Comparison of ENCODE assay signal across 8 mouse cellular contexts in the genomic region with DNA sequence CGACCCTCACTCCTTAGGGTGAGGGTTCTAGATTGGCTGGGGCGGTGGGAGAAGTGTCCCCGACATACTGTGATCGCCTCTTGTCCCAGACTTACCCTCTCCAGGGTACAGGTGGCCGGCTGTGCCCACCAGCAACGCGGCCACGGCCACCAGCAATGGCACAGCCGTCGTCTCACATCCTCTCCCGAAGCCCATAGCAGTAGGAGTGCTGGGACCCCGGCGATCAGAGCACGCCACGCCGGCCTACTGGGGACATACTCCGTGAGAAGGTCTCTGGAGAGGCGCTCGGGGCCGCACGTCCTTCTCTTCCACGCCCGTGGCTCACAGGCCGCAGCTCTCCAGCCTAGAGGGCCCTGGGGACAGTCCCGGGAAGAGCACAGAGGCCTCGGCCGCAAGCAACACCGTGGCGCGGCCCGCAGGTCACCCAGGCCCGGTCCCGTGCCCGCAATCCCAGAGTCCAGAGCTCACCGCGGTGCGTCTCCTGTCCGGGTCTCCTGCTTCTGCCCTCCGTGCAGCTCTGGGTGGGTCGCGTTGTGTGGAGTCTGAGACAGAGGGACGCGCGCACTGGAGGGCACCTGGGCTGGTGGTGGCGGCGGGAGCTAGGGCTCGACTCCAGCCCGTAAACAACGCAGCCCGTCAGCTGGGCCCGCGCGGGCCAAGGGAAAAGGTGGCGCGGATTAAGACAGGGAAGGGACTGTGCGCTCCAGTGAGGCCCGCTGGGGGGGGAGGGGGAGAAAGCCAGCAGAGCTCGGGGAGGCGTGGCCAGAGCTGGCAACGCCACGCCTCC. TPM values are rescaled to one million over a fixed set of nuclear protein-coding genes. Genes with fewer than 3 reads are reported as not detected.
DNase-seq lines count a peak whose midpoint lies in the region; ATAC-seq and TF ChIP-seq lines count a peak whose summit lies in the region.

TSS of gene Insr (minus strand) at position 684 of the 787 bp plus-strand sequence.

- no peaks in the 10 kb centered on the region; the same call in 1 of the 2 replicates for H3K36me3 ChIP-seq in forebrain, postnatal 0 days (ENCODE audit: insufficient read depth)
- no peaks in the 10 kb centered on the region for H3K36me3 ChIP-seq in neural tube, embryonic 14.5 days (ENCODE audit: control insufficient read depth, insufficient read depth, low read length)
- H3K36me3 ChIP-seq in testis, adult 2 months (ENCODE audit: control insufficient read depth, insufficient read depth, low read length) = no peaks in the 10 kb centered on the region

- peak within 1 kb of the TSS; percentile 65 for H3K4me3 ChIP-seq in cerebellum, adult 2 months (replicated peaks; ENCODE audit: insufficient read depth, low read depth, low read length)
- H3K4me3 ChIP-seq in forebrain, postnatal 0 days (ENCODE audit: low read depth, low read length) = peak within 1 kb of the TSS; percentile 95
- H3K4me3 ChIP-seq in neural tube, embryonic 14.5 days (ENCODE audit: low read depth, low read length) = peak within 1 kb of the TSS; percentile 96
- H3K4me3 ChIP-seq in testis, adult 2 months (ENCODE audit: control insufficient read depth, low read depth, low read length) = peak within 1 kb of the TSS; percentile 88

- TF ChIP-seq POLR2A in cerebellum, adult 2 months (IDR thresholded peaks at IDR 0.05; ENCODE audit: borderline replicate concordance, insufficient read depth, low read length) = peak; percentile 78
- peak; percentile 49; the same call in 1 of the 2 replicates for TF ChIP-seq POLR2A in testis, adult 2 months (IDR thresholded peaks at IDR 0.05; ENCODE audit: control insufficient read depth, low read depth, low read length)

- peak within 1 kb of the TSS; percentile 45 for H3K27ac ChIP-seq in cerebellum, adult 2 months (ENCODE audit: insufficient read depth, low read length)
- peak within 1 kb of the TSS; percentile 81 for H3K27ac ChIP-seq in forebrain, postnatal 0 days (ENCODE audit: low read depth, low read length)
- peak within 1 kb of the TSS; percentile 76 for H3K27ac ChIP-seq in neural tube, embryonic 14.5 days (ENCODE audit: low read depth, low read length)
- H3K27ac ChIP-seq in testis, adult 2 months (ENCODE audit: control insufficient read depth, insufficient read depth, low read depth, low read length) = peak within 1 kb of the TSS; percentile 73

- ATAC-seq in forebrain, postnatal 0 days = peak; percentile 96
- ATAC-seq in neural tube, embryonic 14.5 days (ENCODE audit: low read depth) = peak; percentile 97

- no peak for TF ChIP-seq CTCF in cerebellum, adult 2 months (IDR thresholded peaks at IDR 0.05; ENCODE audit: borderline replicate concordance, insufficient read depth, low read depth, low read length)
- no peak for TF ChIP-seq CTCF in forebrain, postnatal 0 days (IDR thresholded peaks at IDR 0.05; ENCODE audit: low read depth)
- no peak for TF ChIP-seq CTCF in testis, adult 2 months (IDR thresholded peaks at IDR 0.05; ENCODE audit: control insufficient read depth, insufficient read depth, insufficient replicate concordance, low read depth, low read length)

- H3K4me1 ChIP-seq in cerebellum, adult 2 months (ENCODE audit: control insufficient read depth, insufficient read depth, low read length) = peaks cover 12% of the 10 kb centered on the region
- peaks cover 26% of the 10 kb centered on the region for H3K4me1 ChIP-seq in forebrain, postnatal 0 days (ENCODE audit: insufficient read depth)
- peaks cover 22% of the 10 kb centered on the region for H3K4me1 ChIP-seq in neural tube, embryonic 14.5 days (ENCODE audit: control insufficient read depth, insufficient read depth, low read length)
- peaks cover 6% of the 10 kb centered on the region for H3K4me1 ChIP-seq in testis, adult 2 months (ENCODE audit: control insufficient read depth, insufficient read depth, low read length)

- no peaks in the 10 kb centered on the region for H3K9me3 ChIP-seq in forebrain, postnatal 0 days (ENCODE audit: low read length)
- no peaks in the 10 kb centered on the region for H3K9me3 ChIP-seq in neural tube, embryonic 14.5 days (ENCODE audit: control insufficient read depth, low read length)

- H3K9ac ChIP-seq in forebrain, postnatal 0 days = peak within 1 kb of the TSS; percentile 96
- peak within 1 kb of the TSS; percentile 95 for H3K9ac ChIP-seq in neural tube, embryonic 14.5 days (replicated peaks; ENCODE audit: low read depth, low read length)

- under 1% methylated on average over 61 of the region's 61 CpGs for WGBS in cerebellum, adult 2 months
- WGBS in forebrain, postnatal 0 days = under 1% methylated on average over 58 of the region's 61 CpGs
- under 1% methylated on average over 60 of the region's 61 CpGs for WGBS in neural tube, embryonic 14.5 days

- peak; percentile 68 for DNase-seq in MEL-GATA-1-ER (ENCODE audit: extremely low read depth, low read depth)
- peak; percentile 95 to 96 for DNase-seq in cerebellum, adult 2 months
- DNase-seq in forebrain, postnatal 0 days = peak; percentile 92
- DNase-seq in heart, postnatal 36 days = peak; percentile 92 to 95
- DNase-seq in layer of hippocampus, adult 18-20 months (ENCODE audit: low spot score in 2 of 2) = peak; percentile 86 to 95
- DNase-seq in lung, adult 18-20 months = peak; percentile 94 to 96

- no peaks in the 10 kb centered on the region for H3K27me3 ChIP-seq in cerebellum, adult 2 months (ENCODE audit: control insufficient read depth, insufficient read depth, low read length)
- no peaks in the 10 kb centered on the region for H3K27me3 ChIP-seq in forebrain, postnatal 0 days (ENCODE audit: insufficient read depth, low read length)
- H3K27me3 ChIP-seq in neural tube, embryonic 14.5 days (ENCODE audit: control insufficient read depth, insufficient read depth, low read length) = no peaks in the 10 kb centered on the region
- H3K27me3 ChIP-seq in testis, adult 2 months (ENCODE audit: control insufficient read depth, insufficient read depth, low read length) = no peaks in the 10 kb centered on the region

- intact Hi-C loops in heart, postnatal 36 days (cut with DNase I) = loop anchor here (2.0 kb wide), 2 partner anchors 58 to 90 kb away; no protein-coding TSS in a partner anchor

- H3K4me2 ChIP-seq in forebrain, postnatal 0 days (ENCODE audit: low read depth) = peak within 1 kb of the TSS; percentile 82
- peak within 1 kb of the TSS; percentile 80 for H3K4me2 ChIP-seq in neural tube, embryonic 14.5 days (ENCODE audit: low read depth, low read length)

RNA-seq across cellular contexts. Expression of gene Insr, which starts in this region (rescaled TPM):
- polyA plus RNA-seq in cerebellum, adult 2 months (2012; rRNA removed) = 16.2 and 17.5 TPM in 2 replicates
- 31.5 and 39.5 TPM in 2 replicates for total RNA-seq in forebrain, postnatal 0 days (2014; rRNA removed)
- 21.5 and 36.9 TPM in 2 replicates for polyA plus RNA-seq in forebrain, postnatal 0 days (2015; fragmentation: Nextera tagmentation; extraction: Ambion mirVana)
- 100 to 1,000 TPM; 120 to 153 TPM for total RNA-seq in heart, postnatal 36 days (2021)
- 10 to 100 TPM; 46.9 to 47.6 TPM for total RNA-seq in layer of hippocampus, adult 18-20 months (2021)
- polyA plus RNA-seq in neural tube, embryonic 14.5 days (2014; fragmentation: Nextera tagmentation; extraction: Ambion mirVana) = 56.5 and 67.2 TPM in 2 replicates
- polyA plus RNA-seq in testis, adult 2 months (2012; rRNA removed) = 5.2 and 5.8 TPM in 2 replicates

Comparison
In these comparisons a context has a peak if more than half of its experiments do, and no peak if none do; other contexts are left out.
1. Peak in every context shown above with its lines: DNase-seq, ATAC-seq, H3K4me3 ChIP-seq and H3K27ac ChIP-seq.